Mouse (Mus musculus) mesoderm, embryonic 11.5 days (tissue): ENCODE measurements around the gene Skiv2l.
"Not testable (repeated sequence)": the region's sequence is repeated elsewhere in the genome, so short reads cannot be mapped to it uniquely, and the experiment has no call there.

Experiments used
- DNase-seq: peaks from one replicate; pipeline ENCODE4 v3.0.0-alpha.2; 2012; ENCODE audit warnings: low read depth, low spot score

The Skiv2l gene

DNA sequence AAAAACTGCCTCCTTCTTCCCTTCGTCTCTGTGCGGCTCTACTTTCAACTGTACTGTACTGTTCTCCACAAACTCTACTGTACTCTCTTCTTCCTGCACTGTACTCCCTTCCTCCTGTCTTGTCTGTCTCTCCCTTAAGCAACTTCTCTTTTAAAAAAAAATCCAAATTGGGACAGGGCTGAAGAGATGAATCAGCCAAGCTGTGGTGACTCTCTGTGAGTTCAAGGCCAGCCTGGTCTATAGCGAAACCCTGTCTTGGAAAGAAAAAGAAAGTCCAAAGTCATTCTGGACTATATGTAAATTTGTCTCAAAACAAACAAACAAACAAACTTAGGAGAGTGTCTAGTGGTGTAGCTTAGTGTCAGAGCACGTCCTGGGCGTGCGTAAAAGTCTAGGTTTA is 24.3 kb upstream of the Skiv2l start:
- no peak for DNase-seq

DNA sequence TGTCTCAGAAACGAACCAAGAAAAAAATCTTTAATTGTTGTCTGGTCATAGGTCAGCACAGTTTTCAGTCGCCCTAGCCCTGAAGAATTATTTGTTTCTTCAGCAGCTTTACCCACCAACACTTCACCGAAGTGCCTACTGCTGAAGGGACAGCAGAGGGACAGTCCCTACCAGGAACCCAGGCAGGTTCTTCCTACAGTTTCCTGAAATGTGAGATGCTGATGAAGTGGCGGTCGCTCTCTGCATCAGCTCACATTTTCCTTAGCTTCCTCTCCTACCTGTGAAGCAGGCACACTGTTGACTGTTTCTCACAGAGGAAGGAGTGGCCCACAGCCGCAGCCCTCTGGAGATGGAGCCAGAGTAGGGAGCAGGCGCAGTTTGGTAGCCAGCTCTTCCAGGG is 16.0 kb upstream of the Skiv2l start:
- DNase-seq = no peak

DNA sequence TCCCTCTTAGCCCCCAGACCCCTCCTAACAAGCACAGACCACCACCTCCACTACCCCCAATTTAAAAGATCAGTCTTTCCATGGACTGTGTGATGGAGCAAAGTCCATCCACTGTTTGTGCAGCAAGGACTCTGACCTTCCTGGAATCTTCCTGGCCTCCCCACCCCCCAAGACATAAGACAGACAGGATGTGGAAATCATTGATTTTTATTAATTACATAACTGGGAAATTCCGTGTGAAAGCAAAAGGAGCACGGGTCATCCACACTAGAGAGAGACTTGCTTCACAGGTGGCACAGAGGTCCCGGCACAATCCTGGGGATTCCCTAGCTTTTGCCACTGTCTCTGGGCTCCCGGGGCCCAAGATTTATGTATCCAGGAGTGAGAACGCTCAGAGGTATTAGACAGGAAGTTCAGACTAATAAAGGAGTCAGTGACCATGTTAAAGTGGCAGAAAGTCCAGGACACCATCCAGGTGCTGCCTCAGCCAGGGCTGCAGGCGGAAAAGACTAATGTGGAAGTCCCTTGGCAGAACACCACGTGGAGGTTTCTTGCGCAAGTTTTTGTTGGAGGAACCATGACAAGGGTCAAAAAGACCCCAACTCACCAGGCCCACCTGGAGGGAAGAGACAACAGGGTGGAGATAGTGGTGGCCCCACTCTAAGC is 12.5 kb upstream of the Skiv2l start, which contains the start of gene Cfb:
Gene Cfb, minus strand, starts transcription at position 103 of the 666 bp plus-strand sequence.
- DNase-seq = no peak

DNA sequence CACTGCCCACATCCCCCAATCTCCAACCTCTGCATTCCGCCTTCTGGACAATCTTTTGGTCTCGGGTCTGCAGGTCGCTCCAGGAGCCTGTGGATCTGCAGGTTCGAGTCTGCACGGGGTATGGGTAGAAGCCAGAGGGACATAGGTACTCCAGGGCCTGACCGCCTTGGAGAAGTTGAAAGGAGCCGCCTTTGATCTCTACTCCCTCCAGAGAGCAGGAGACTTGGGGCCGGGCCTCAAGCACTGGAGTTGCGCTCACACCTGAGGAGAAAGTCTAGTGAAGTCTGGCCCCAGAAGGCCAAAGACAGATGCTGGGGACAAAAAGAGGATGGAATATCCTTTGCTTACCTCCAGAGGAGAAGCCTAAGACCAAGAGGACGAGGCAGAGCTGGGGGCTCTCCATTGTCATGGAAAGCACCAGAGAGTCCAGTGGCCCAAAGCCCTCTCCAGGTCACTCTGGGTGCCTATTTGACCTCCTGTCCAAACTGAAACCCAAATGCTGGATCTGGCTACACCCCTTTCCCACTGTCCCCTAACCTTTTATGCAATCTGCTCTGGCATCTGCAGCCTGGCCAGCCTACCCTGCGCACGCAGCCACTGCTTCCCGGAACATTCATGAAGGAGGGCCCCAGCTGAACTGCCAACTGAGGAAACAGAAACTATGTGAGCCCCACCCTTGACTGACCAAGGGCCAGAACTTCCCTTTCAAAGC is 11.8 kb upstream of the Skiv2l start:
- DNase-seq = no peak

DNA sequence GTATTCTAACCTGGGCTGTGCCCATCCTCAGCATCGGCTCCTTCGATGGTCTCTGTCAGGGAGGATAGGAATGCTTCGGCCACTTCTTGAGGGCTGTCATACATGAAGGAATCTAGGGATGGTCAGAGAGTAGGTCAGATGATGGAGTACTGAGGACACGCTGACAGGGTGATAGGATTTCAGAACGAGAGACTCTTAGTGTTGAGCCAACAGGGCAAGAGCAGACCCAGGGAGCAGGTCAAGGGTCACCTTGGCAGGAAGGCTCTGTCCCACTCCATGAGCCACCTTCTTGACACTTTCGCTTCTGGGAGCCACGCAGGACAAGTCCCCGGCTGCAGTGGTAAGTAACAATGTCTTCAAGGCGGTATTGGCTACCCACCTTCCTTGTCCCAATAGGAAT is 10.5 kb upstream of the Skiv2l start:
- no peak for DNase-seq

DNA sequence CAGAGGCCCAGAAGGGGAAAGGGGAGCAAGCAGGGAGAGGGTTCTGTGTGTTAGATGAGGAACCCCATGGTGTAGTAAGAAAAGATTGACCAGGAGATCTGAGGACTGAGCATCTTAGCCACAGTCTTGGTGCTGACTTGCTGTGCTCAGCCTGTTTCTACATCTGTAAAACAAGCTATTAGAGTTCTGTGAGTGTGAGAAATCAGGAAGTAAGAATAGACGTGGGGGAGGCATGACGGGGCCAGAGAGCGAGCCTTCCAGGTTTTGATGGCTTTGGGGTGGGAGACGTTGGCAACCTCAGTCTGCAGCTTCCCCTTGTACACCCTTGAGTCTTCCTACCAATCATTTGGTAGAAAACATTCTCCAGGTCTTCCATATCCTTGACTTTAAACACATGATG is 8.7 kb upstream of the Skiv2l start:
- no peak for DNase-seq

DNA sequence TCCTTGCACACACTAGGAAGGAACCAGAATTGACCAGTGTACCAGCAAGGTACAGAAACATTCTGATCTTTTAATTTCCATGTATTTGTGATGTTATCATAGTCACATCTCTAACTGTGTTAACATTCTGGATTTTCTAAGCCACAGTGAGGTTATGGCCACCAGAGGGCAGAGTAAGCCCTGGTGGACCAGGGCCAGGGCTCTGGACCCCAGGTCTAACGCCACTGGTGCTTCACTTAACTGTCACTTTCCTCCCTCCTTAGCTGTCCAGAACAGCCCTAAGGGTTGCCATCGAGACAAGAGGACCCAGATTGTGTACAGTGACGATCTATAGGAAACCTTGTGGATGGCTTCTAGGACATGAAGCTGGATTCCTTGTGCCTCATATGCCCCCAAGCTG is 5.8 kb upstream of the Skiv2l start:
- peak; percentile 54 for DNase-seq

DNA sequence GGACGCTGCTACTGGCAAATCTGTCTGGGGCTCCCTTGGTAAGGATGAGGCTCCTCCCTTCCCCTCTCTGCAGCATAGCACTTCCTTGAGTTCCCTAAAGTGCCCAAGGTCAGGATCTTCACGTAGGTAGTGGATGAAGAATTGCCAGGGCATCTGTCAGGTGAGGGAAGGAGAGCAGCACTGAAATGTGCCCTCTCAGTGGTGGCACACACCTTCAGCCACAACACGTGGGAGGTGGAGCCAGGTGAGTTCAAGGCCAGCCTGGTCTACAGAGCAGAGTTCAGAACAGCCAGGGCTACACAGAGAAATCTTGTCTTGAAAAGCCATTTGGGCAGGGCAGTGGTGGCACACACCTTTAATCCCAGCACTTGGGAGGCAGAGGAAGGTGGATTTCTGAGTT is 4.8 kb upstream of the Skiv2l start:
- DNase-seq = no peak

DNA sequence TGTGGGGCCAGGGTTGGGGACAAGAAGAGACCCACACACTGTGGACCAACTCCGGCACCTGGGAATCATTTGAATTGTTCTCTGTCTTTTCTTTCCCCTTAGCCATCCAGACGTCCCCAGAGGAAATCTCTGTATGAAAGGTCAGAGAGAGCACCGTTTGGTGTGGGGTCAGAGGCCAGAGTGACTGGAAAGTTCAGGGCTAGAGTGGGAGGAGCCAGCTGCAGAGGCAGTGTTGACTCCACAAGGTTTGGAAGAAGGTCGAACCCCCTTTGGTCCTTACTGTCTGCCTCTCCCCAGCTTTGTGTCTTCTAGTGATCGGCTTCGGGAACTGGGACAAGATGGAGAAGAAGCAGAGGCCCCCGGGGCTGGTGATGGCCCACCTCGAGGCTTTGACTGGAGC is 3.5 kb upstream of the Skiv2l start:
- DNase-seq = no peak

DNA sequence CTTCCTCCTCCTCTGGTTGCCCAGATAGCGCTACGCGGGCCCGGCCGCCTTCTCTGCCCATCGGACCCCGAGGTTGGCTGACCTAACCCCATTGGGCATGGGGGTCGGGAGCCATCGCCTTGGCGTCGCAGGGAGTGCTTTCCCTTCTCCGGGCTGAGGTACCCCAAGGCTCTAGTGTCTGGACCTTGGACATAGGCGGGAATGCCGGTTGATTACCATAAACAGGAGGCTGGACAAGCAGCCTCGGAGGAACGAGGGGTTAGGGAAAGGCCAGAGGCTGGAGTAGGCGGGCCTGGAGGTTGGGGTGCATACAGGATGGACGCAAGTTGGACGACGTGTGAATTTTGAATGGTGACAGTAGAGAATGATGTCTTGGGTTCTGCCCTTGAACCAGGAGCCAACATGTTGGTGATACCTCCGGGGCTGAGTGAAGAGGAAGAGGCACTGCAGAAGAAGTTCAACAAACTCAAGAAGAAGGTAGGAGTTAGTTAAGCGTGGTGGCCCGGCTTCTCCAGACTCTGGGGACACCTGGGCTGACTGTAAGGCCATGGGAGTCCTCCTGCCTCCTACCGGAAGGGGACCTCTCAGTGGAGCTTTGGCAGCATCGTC is 611 bp upstream of the Skiv2l start:
- no peak for DNase-seq

DNA sequence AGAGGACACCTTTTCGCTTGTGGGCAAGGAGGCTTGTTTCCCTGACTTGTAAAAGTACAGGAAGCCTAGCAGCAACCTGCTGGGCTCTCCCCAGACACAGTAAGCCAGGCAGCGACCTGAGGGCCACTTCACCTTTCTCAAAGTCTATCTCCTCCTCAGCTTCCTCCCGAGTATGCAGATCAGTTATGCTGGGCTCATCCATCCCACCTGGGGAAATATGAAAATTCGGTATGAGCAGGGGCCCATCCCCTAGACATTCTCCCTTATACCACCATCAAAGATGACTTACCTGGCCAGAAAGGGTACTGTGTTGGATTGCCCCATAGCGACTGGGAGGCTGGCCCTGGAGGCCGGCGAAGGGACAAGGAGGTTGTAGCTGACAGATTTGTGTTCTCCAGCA is 2.4 kb downstream of the Skiv2l start:
- no peak for DNase-seq

DNA sequence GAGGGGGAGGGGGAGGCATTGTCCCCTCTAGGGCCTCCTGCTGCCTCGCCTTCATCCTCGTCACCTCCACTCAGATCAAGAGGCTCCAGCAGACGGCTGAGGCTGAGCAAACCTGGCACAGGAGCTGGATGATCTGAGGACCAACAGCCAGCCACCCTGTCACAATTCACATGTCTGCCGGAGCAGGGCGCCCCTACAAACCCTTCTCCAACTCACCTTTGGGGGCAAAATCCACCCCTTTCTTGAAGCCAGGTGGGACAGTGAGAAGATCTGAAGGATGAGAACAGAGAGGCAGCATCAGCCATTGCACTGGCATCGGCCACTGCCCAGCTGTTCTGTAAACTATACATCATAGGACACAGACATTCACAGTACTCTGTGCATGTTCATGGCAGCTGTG is 2.8 kb downstream of the Skiv2l start:
- DNase-seq = no peak

DNA sequence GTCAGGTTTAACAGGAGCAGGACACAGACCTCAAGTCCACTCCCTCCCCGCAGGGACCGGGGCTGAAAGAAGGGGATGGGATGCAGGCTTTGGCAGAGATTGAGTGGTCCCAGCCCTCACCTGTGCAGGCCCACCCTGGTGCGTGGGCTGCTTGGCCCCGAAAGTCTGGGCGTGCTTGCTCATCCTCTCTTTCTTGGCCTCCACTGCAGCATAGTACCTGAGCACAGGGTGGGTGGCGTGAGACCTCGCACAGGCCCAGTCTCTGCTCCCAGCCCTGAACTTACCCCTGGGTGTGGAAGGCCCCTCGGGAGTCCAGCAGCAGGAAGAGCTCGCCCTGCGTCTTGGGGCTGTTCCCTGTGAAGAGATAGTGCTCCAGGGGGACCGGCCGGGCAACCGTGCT is 5.1 kb downstream of the Skiv2l start:
- no peak for DNase-seq

DNA sequence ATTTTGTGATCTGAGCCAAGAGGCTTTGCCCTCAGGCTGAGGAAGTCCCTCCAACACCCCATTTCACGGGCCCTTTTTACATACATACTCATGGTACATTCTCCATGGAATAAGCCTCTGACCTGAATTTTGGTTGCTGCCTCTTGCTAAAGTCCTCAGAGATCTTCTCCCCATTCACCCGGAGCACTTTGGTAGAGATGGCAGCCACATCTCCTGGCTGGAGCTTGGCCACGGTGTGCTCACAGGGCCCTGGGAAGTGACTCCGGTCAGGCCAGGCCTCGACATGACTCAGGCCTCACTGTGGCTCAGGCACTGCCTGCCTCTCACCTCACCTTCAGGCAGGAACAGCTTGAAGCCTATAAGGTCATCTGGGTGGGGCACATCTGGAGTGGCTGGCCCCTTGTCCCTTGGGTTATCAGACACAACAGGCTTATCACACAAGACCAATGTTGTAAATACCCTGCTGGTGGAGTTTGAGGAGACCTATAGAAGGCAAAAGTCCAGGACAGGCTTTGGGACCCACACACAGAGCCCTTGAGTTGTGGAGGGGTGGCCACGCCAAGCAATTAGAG is 9.2 kb downstream of the Skiv2l start:
- no peak for DNase-seq

DNA sequence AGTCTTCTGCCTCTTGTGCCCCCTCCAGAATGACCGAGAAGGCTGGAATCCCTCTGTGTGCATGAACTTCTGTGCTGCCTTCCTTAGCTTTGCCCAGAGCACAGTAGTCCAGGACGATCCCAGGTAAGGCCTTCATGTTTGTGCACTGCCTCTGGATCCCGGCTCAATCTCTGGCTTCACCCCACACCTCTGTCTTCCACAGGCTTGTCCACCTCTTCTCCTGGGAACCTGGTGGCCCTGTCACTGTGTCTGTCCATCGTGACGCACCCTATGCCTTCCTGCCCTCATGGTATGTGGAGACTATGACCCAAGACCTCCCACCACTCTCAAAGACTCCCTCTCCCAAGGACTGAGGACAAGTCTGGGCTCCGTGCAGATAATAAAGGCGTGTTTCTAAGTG is 11.2 kb downstream of the Skiv2l start:
- no peak for DNase-seq

DNA sequence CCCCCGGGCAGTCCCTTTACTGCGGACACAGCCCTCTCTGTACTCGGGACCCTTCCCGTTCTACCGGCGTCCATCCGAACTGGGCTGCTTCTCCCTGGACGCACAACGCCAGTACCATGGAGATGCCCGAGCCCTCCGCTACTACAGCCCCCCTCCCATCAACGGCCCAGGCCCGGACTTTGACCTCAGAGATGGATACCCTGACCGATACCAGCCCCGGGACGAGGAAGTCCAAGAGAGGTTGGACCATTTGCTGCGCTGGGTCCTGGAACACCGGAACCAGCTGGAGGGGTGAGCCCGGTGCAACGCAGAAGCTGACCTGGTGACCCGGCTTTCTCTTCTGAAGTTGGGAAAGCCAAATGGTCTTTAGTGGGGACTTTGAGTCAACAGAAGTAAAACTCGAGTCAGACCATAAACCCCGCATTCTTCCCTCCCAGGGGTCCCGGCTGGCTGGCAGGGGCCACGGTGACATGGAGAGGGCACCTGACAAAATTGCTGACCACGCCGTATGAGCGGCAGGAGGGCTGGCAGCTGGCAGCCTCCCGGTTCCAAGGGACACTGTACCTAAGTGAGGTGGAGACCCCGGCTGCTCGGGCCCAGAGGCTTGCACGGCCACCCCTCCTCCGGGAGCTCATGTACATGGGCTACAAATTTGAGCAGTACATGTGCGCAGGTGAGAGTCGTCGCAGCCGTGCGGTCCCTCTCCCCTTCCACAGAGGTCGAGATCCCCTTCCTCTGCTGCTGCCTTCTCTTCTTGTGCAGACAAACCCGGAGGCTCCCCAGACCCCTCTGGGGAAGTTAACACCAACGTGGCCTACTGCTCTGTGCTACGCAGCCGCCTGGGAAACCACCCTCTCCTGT is 12.3 kb downstream of the Skiv2l start:
- DNase-seq = no peak

DNA sequence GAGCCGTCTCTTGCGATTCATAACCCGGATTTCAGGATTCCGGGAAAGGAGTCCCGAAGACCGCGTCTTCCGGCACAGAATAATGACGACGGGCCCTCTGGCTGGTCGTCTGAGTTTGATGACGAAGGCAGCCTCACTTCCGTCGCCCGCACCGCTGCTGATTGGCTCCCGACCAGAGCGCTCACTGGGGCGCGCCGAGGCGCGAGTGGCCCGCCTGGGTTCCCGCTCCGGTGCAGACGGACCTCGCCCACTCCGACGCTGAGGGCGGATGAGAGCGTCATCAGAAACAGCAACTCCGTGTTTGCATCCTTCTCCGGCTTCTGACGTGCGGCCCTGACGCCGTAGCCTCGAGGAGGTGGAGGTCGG is 13.2 kb downstream of the Skiv2l start, which contains the start of the genes Stk19 and Dxo:
Gene Stk19, minus strand, starts transcription at position 90 of the 366 bp plus-strand sequence.
Gene Dxo, plus strand, starts transcription at position 164 of the 366 bp plus-strand sequence.
- DNase-seq = peak; percentile 98

DNA sequence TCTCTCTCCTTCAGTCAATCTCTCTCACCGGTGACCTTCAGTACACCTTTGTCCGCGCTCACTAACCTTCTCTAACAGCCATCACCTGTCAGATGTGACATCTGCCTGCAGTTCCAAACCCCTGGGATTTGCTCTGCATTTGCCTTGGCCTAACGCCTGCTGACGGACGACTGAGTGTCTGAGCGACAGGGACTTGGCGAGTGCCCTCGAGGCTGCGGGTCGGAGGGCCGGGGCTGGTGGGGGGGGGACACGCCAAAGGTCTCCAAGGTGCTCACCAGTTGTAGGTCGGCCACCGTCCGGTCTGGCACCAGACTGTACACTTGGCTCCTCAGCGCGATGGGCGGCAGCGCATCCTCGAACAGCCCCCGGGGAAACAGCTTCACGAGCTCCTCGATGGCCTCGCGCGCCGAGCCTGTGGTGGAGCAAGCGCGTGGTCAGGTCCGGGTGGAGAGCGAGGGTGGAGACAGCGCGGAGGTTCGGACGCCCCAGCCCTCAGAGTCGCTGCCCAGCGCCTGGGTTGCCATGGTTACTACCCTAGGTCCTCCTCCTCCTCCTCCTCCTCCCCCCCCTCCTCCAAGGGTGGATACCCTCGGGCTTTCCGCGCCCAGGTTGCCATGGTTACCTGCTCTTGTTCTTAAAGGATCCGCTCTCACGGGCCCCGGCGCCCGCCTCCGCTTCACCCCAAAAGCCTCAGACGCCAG is 13.7 kb downstream of the Skiv2l start:
- DNase-seq = no peak

DNA sequence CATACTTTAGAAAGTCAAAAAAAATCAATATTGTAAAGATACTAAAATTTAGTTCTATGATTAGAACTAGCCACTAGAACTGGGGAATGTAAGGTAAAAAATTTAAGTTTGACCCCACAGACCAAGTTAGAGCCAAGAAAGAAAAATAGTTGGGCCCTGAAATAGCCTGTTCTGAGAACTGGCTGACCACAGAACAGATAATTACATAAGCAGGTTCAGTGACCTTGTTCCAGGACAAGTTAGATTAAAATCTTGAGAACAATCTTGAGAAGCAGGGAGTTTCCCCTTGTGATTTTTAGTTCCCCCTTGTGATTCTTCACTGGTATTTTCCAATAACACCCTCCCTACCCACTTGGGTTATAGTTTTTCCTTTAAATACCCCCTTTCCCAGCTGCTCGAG is 19.2 kb downstream of the Skiv2l start:
- DNase-seq = not testable (repeated sequence)

DNA sequence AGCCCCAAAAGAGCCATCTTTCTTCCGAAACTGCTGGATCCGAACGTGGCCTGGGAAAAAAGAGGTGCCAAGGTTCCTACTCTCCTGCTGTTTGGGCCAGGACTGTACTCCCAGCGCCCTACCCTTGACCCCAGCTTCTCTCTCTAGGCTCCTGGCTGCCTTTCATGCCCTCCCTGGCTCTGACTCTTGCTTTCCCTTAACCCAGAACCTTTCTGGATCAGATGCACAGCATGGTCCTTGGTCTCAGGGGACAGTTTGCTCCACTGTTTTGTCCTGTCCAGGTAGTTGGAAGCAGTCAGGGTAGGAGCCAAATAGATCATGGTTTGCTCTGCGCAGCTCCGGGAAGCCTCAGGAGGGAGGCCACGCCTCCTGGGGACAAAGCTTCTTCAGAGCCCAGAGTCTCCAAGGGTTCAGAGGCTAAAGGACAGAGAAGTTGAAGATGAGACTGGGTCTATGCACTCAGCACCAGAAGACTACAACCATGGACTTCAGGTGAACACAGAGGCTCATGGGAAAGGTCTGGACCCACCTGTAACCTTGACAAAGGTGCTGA is 35.1 kb downstream of the Skiv2l start:
- DNase-seq = no peak

DNA sequence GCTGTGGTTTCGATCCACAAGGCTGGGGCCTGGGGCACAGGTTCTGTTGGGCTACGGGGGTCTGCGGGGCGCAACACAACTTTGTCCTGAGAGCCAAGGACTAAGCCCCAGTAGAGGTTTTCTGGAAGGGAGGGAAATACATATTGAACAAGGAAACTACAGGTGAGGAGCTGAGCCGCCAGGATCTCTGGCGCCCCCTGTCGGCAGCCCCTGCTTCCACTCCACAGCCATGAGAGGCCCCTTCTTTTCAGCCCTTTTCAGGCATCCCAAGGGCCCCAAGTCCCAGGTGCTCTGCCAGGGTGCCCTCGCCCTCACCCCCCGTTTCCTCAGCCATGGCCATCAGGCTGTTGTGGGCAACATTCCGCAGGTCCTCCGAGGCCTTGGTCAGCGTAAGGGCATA is 36.3 kb downstream of the Skiv2l start:
- not testable (repeated sequence) for DNase-seq
